Comparison of ENCODE assay signal across 27 mouse cellular contexts in genomic region chr4:13995401-13996055, GRCm38 (mm10).
A peak's percentile ranks its signal among the peaks of the same experiment; 100 is the strongest.
DNase-seq lines count a peak whose midpoint lies in the region; ATAC-seq and TF ChIP-seq lines count a peak whose summit lies in the region.
"Had no signal": no experiment of that assay in that cellular context is flagged by ENCODE, and none has a peak within 500 bp of the region (broad histone marks: within the 10 kb centered on the region; RNA-seq: fewer than 3 reads in every experiment).

No protein-coding gene starts in this region.

- H3K9me3 ChIP-seq in limb, embryonic 12.5 days, result no peaks in the 10 kb centered on the region
- H3K9me3 ChIP-seq in limb, embryonic 10.5 days (replicated peaks), result no peaks in the 10 kb centered on the region
- H3K9me3 ChIP-seq: hindbrain, embryonic 15.5 days; neural tube, embryonic 13.5 days; stomach, embryonic 15.5 days had no signal

- no peak overlapping the region for H3K9ac ChIP-seq in limb, embryonic 12.5 days (replicated peaks)
- H3K9ac ChIP-seq: hindbrain, embryonic 15.5 days; liver, embryonic 14.5 days; lung, embryonic 14.5 days; neural tube, embryonic 13.5 days; stomach, embryonic 15.5 days had no signal

- peak; percentile 16 for DNase-seq in gastrocnemius, adult 2 months
- no peak for DNase-seq in gastrocnemius, postnatal 14 days
- no peak for DNase-seq in limb, embryonic 10.5 days (ENCODE audit: low spot score)
- DNase-seq in fibroblast of lung, adult 2 months (ENCODE audit: low read depth), result peak; percentile 60
- no peak for DNase-seq in right cerebral cortex, postnatal 25 days
- no peak for DNase-seq in urinary bladder, postnatal 14 days (ENCODE audit: low spot score)
- DNase-seq: adrenal gland, adult 8-10 months; cerebellum, adult 18-20 months; cerebellum, postnatal 25 days; kidney, adult 8-10 months; kidney, postnatal 10 days; lung, embryonic 14.5 days; midbrain, embryonic 14.5 days; right cerebral cortex, postnatal 4 days; thymus, postnatal 25 days had no signal

- H3K4me1 ChIP-seq in limb, embryonic 12.5 days (replicated peaks), result 0 out of 2 replicates have a peak, but pooled peaks cover 2% of the 10 kb centered on the region
- no peaks in the 10 kb centered on the region for H3K4me1 ChIP-seq in limb, embryonic 10.5 days
- H3K4me1 ChIP-seq: hindbrain, embryonic 15.5 days; megakaryocyte, embryonic 14.5 days; neural tube, embryonic 13.5 days; stomach, embryonic 15.5 days had no signal

- intact Hi-C loops in gastrocnemius, adult 2 months (cut with DNase I), result no loop called here
- intact Hi-C loops in gastrocnemius, postnatal 14 days (cut with DNase I; ENCODE audit: low total_unique reads), result no loop called here

- no peak for TF ChIP-seq CTCF in gastrocnemius, adult 2 months (IDR thresholded peaks at IDR 0.05)

- no peak overlapping the region for H3K4me2 ChIP-seq in limb, embryonic 12.5 days
- H3K4me2 ChIP-seq: hindbrain, embryonic 15.5 days; lung, embryonic 14.5 days; neural tube, embryonic 13.5 days; stomach, embryonic 15.5 days had no signal

- H3K27ac ChIP-seq in gastrocnemius, adult 2 months, result no peak overlapping the region
- 0 out of 2 replicates have a peak overlapping the region, but pooled peaks have one; percentile 19 for H3K27ac ChIP-seq in limb, embryonic 12.5 days
- no peak overlapping the region for H3K27ac ChIP-seq in limb, embryonic 10.5 days
- H3K27ac ChIP-seq: hindbrain, embryonic 15.5 days; layer of hippocampus, adult 2 months; liver, embryonic 14.5 days; neural tube, embryonic 13.5 days; stomach, embryonic 15.5 days had no signal

- H3K36me3 ChIP-seq in limb, embryonic 12.5 days, result no peaks in the 10 kb centered on the region
- no peaks in the 10 kb centered on the region for H3K36me3 ChIP-seq in limb, embryonic 10.5 days
- H3K36me3 ChIP-seq: hindbrain, embryonic 15.5 days; neural tube, embryonic 13.5 days; stomach, embryonic 15.5 days had no signal

- H3K4me3 ChIP-seq in gastrocnemius, adult 2 months, result no peak overlapping the region
- no peak overlapping the region for H3K4me3 ChIP-seq in limb, embryonic 12.5 days (replicated peaks)
- H3K4me3 ChIP-seq in limb, embryonic 10.5 days, result no peak overlapping the region
- H3K4me3 ChIP-seq: erythroblast, embryonic 14.5 days; hindbrain, embryonic 15.5 days; layer of hippocampus, adult 2 months; megakaryocyte, embryonic 14.5 days; myocyte; neural tube, embryonic 13.5 days; stomach, embryonic 15.5 days had no signal

- no peak for ATAC-seq in limb, embryonic 12.5 days (ENCODE audit: insufficient number of reproducible peaks, insufficient read depth, low FRiP score, low TSS enrichment, low read depth)
- no peak for ATAC-seq in megakaryocyte-erythroid progenitor cell, adult 5-6 weeks (replicated peaks; ENCODE audit: low FRiP score, low TSS enrichment, poor library complexity, severe bottlenecking)
- ATAC-seq: forebrain, embryonic 14.5 days; Patski had no signal

- H3K27me3 ChIP-seq in limb, embryonic 12.5 days, result no peaks in the 10 kb centered on the region
- no peaks in the 10 kb centered on the region for H3K27me3 ChIP-seq in limb, embryonic 10.5 days (ENCODE audit: low read depth, poor library complexity, severe bottlenecking)
- H3K27me3 ChIP-seq: hindbrain, embryonic 15.5 days; megakaryocyte, embryonic 14.5 days; neural tube, embryonic 13.5 days; Patski; stomach, embryonic 15.5 days had no signal

- WGBS in limb, embryonic 12.5 days, result 79% methylated on average over 6 of the region's 6 CpGs
- 89% methylated on average over 6 of the region's 6 CpGs for WGBS in limb, embryonic 10.5 days

Comparison
In these comparisons a context has a peak if more than half of its experiments do, and no peak if none do; other contexts are left out.
1. DNase-seq: peak in gastrocnemius, adult 2 months (single experiment) and fibroblast of lung, adult 2 months (single experiment); none in gastrocnemius, postnatal 14 days (single experiment), limb, embryonic 10.5 days (single experiment), right cerebral cortex, postnatal 25 days (single experiment) and urinary bladder, postnatal 14 days (single experiment).